Mouse (Mus musculus) heart, embryonic 14.5 days (tissue): ENCODE measurements around the gene Bbc3. TPM values are rescaled to one million over a fixed set of nuclear protein-coding genes. Genes with fewer than 3 reads are reported as not detected.

ENCODE experiments used
- ATAC-seq: fragments of 200-750 bp; cut with Nextera tagmentation; 2 replicates; pipeline ENCODE4 v1.8.0; 2017; ENCODE audit warnings: low read depth, moderate TSS enrichment; ENCODE audit not compliant: insufficient number of reproducible peaks, insufficient read depth, low FRiP score
- H3K27ac ChIP-seq, 2 experiments: fragments of 200-500 bp in 1 of 2; fragments of 300-500 bp in 1 of 2; sonication (generic) in 1 of 2; replicated peaks in 1 of 2; 2 replicates each; pipeline ENCODE4 v1.5.1; 2012 to 2014; ENCODE audit warnings: low read depth in 2 of 2, low read length in 2 of 2, control low read depth in 1 of 2, mild to moderate bottlenecking in 1 of 2, mixed read lengths in 1 of 2; ENCODE audit not compliant: control insufficient read depth in 1 of 2, insufficient read depth in 1 of 2
- H3K27me3 ChIP-seq: fragments of 300-500 bp; sonication (generic); 2 replicates; pipeline ENCODE4 v1.6.1; 2014; ENCODE audit warnings: mild to moderate bottlenecking, low read length, control low read depth; ENCODE audit not compliant: control insufficient read depth, insufficient read depth
- H3K36me3 ChIP-seq: fragments of 300-500 bp; sonication (generic); 2 replicates; pipeline ENCODE4 v1.6.1; 2014; ENCODE audit warnings: mild to moderate bottlenecking, control low read depth, low read length, mixed read lengths; ENCODE audit not compliant: control insufficient read depth, insufficient read depth
- H3K4me1 ChIP-seq, 2 experiments: fragments of 200-500 bp in 1 of 2; fragments of 300-500 bp in 1 of 2; sonication (generic) in 1 of 2; 2 replicates each; pipeline ENCODE4 v1.6.1; 2012 to 2014; ENCODE audit warnings: low read length in 2 of 2, control low read depth in 1 of 2, mixed read lengths in 1 of 2; ENCODE audit not compliant: control insufficient read depth in 2 of 2, insufficient read depth in 2 of 2
- H3K4me2 ChIP-seq: fragments of 300-500 bp; sonication (generic); 2 replicates; pipeline ENCODE4 v1.6.1; 2014; ENCODE audit warnings: mild to moderate bottlenecking, low read length
- H3K4me3 ChIP-seq, 2 experiments: fragments of 200-500 bp in 1 of 2; fragments of 300-500 bp in 1 of 2; sonication (generic) in 1 of 2; 2 replicates each; pipeline ENCODE4 v1.5.1; 2012 to 2014; ENCODE audit warnings: low read length in 2 of 2, mild to moderate bottlenecking in 2 of 2, control low read depth in 1 of 2, low read depth in 1 of 2, moderate library complexity in 1 of 2; ENCODE audit not compliant: control insufficient read depth in 1 of 2, insufficient read depth in 1 of 2
- H3K9ac ChIP-seq: fragments of 300-500 bp; sonication (generic); 2 replicates; pipeline ENCODE4 v1.6.1; 2014; ENCODE audit warnings: mild to moderate bottlenecking, low read length
- H3K9me3 ChIP-seq: fragments of 300-500 bp; sonication (generic); 2 replicates; pipeline ENCODE4 v1.6.1; 2016; ENCODE audit warnings: low read length, control low read depth; ENCODE audit not compliant: control insufficient read depth
- WGBS: fragments of 180-500 bp; shearing (Covaris S2); extraction: QIAGEN DNeasy Blood & Tissue Kit; methylation state at CpG from one replicate; pipeline ENCODE4 v1.1.7; 2014; 5-methylcytosine and 5-hydroxymethylcytosine counted together
- polyA plus RNA-seq: library from polyadenylated mRNA; unstranded; fragments of >200 nt; fragmentation: Nextera tagmentation; extraction: Ambion mirVana; gene quantifications from 2 replicates; pipeline ENCODE4 v1.2.1, GENCODE M21; 2014

Gene Bbc3
- polyA plus RNA-seq, 1 experiment from 2014 or later, result 5.2 TPM

DNA sequence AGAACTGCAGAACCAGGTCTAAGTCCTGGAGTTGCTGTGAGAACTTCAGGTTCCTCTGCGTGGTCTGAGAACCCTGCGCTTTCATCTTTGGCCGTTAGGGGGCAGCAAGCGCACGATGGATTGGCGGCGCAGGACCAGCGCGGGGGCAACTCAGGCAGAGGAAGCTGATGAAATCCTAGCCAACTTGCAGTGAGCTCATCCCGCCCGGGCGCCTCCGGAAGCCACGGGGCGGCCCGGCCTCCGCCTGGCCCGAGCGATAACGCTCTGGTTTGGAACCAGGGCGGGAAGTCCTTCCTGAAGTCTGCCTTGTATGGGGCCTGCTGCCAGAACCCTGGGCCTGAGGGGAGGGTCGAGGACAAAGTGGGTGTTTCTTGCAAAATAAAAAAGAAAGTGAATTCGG is 13.4 kb upstream of the Bbc3 start:
- H3K9ac ChIP-seq, result peak overlapping the region; percentile 67
- peak overlapping the region; percentile 79 for H3K4me2 ChIP-seq
- peak overlapping the region; percentile 88 to 98 for H3K27ac ChIP-seq
- no peaks in the 10 kb centered on the region for H3K9me3 ChIP-seq
- WGBS, result under 1% methylated on average over 23 of the region's 23 CpGs
- H3K4me3 ChIP-seq, result peak overlapping the region; percentile 53 to 58
- no peaks in the 10 kb centered on the region for H3K36me3 ChIP-seq
- H3K27me3 ChIP-seq, result no peaks in the 10 kb centered on the region
- ATAC-seq, result peak; percentile 76
- peaks cover 11 to 21% of the 10 kb centered on the region in 2 experiments for H3K4me1 ChIP-seq

DNA sequence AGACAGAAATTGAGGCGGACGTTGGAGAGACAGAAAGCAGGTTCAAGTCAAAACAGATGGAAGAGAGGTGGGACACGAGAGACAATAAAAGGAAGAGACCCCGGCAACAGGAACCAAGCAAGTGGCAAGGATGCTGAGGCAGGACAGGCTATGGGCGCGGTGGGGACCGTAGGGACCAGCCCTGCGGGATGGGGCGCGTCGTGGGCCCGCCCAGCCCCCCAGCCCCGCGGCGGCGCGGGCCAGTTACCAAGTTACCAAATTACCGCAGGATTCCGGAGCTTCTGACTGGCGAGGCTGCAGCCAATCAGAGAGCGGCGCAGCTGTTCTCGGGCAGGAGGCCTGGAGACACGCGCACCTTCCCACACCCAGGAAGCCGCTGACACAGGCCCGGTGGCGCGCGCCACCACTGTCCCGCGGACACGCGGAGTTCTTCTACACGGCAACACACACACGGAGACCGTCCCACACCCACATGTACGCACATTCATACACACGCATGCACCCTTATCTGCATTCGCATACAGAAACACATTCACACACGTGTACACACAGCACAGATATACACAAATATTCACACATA is 12.8 kb upstream of the Bbc3 start:
- Histone ChIP-seq H3K27ac (peak overlapping the region; percentile 88 to 98), H3K4me3 (peak overlapping the region; percentile 53 to 58), H3K9ac (peak overlapping the region; percentile 67), H3K9me3 (no peaks in the 10 kb centered on the region), H3K4me2 (peak overlapping the region; percentile 79), H3K27me3 (no peaks in the 10 kb centered on the region), H3K36me3 (no peaks in the 10 kb centered on the region), H3K4me1 (peaks cover 12 to 26% of the 10 kb centered on the region in 2 experiments)
- peak; percentile 57 for ATAC-seq
- 2% methylated on average over 31 of the region's 41 CpGs for WGBS

DNA sequence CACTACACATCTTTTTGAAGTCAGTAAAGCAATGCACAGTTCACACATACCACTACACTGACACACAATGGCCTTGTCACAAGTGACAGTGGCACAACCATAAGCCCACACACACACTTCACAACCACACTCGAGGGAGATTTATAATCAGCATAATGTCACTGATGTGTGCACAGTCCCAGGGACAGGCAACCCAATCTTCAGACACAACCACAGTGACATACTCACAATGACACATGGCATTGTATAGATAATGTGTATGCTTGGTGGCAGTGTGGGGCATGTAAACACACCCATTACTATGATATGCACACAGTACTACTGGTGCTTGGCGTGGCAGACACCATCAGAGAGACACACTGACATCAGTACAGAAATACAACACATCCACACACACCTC is 12.0 kb upstream of the Bbc3 start:
- Histone ChIP-seq H3K9ac (no peak overlapping the region), H3K9me3 (no peaks in the 10 kb centered on the region), H3K36me3 (no peaks in the 10 kb centered on the region), H3K27ac (peak overlapping the region; percentile 63 to 88), H3K4me1 (peaks cover 12 to 26% of the 10 kb centered on the region in 2 experiments), H3K4me2 (peak overlapping the region; percentile 79), H3K4me3 (0 out of 4 replicates have a peak overlapping the region, but pooled peaks of 1 of the 2 experiments have one; percentile 24), H3K27me3 (no peaks in the 10 kb centered on the region)
- 30% methylated on average over 2 of the region's 2 CpGs for WGBS
- ATAC-seq, result no peak

DNA sequence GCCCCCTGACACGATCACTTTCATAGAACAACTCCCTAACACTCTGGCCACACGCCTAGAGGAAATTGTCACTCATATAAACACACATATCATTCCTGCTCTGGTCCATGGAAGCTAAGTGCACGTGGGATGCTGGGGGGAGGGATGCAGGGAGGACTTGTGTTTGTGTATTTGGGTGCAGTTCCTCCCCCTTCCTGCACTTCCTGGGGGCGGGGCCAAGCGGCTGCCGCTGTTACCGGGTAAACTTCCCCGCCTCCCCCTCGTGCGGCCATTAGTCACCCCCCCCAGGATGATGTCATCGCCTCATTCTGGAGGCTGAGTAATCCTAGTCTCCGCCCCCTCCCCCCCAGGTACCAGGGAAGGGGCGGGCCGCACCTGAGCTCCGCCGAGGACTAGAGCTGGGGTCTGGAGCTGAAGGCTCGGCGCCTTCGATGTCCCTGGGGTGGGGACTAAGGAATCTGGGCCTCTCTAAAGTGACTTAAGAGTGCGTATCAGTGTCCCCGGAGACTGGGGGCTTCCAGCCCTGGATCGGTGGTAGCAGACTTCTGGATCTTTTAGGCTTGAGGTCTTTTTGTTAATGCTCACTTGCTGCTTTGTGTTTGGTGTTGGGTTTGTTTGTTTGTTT is 11.3 kb upstream of the Bbc3 start:
- peak overlapping the region; percentile 86 to 88 for H3K27ac ChIP-seq
- WGBS, result under 1% methylated on average over 21 of the region's 22 CpGs
- peaks cover 12 to 26% of the 10 kb centered on the region in 2 experiments for H3K4me1 ChIP-seq
- peak overlapping the region; percentile 61 for H3K9ac ChIP-seq
- ATAC-seq, result peak; percentile 31
- no peaks in the 10 kb centered on the region for H3K27me3 ChIP-seq
- peak overlapping the region; percentile 24 to 46 for H3K4me3 ChIP-seq
- H3K4me2 ChIP-seq, result peak overlapping the region; percentile 79
- H3K9me3 ChIP-seq, result no peaks in the 10 kb centered on the region
- H3K36me3 ChIP-seq, result no peaks in the 10 kb centered on the region

DNA sequence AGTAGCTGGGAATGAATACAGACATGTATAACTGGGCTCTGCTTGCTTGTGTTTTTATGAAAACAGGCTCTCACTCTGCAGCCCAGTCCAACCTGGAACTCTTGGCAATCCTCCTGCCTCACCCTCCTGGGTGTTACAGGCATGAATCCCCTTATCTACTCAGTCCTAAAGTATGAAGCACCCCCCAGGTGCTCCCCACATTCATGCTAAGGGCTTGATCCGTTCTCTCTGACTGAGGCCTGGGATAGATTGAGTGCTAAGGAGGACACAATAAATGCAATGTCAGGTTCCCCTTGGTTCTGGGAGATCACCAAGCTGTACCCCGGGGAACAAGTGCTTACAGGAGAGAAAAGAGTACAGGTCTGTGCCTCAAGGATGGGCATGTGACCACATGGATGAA is 10.6 kb upstream of the Bbc3 start:
- H3K4me2 ChIP-seq, result no peak overlapping the region
- peak overlapping the region in 1 of 2 experiments; percentile 88; a peak in 1 of 4 replicates for H3K27ac ChIP-seq
- WGBS, result 62% methylated on average over 2 of the region's 2 CpGs
- peaks cover 12 to 26% of the 10 kb centered on the region in 2 experiments for H3K4me1 ChIP-seq
- peak overlapping the region; percentile 61; the same call in 1 of the 2 replicates for H3K9ac ChIP-seq
- no peak for ATAC-seq
- H3K36me3 ChIP-seq, result no peaks in the 10 kb centered on the region
- no peaks in the 10 kb centered on the region for H3K9me3 ChIP-seq
- no peaks in the 10 kb centered on the region for H3K27me3 ChIP-seq
- H3K4me3 ChIP-seq, result no peak overlapping the region

DNA sequence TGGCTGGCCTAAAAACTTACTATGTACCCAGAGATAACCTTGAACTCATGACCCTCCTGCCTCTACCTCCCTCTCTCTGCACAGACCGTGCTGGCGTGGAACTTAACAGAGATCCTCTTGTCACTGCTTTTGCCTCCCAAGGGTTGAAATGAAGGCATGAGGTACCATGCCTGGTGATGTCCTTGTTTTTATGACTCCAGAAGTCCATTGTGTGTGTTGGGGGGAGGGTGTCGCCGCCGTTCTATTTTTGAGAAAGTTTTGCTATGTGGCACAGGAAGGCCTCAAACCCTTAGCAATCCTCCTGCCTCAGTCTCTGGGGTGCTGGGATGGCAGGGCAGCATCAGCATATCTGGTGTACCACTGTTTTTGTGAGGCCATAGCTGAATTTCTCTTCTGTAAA is 9.3 kb upstream of the Bbc3 start:
- 69% methylated on average over 5 of the region's 5 CpGs for WGBS
- Histone ChIP-seq H3K4me3 (no peak overlapping the region), H3K36me3 (no peaks in the 10 kb centered on the region), H3K4me1 (peaks cover 12 to 26% of the 10 kb centered on the region in 2 experiments), H3K4me2 (peak overlapping the region; percentile 86; the same call in 1 of the 2 replicates), H3K27me3 (no peaks in the 10 kb centered on the region), H3K9me3 (no peaks in the 10 kb centered on the region), H3K27ac (no peak overlapping the region), H3K9ac (no peak overlapping the region)
- ATAC-seq, result no peak

DNA sequence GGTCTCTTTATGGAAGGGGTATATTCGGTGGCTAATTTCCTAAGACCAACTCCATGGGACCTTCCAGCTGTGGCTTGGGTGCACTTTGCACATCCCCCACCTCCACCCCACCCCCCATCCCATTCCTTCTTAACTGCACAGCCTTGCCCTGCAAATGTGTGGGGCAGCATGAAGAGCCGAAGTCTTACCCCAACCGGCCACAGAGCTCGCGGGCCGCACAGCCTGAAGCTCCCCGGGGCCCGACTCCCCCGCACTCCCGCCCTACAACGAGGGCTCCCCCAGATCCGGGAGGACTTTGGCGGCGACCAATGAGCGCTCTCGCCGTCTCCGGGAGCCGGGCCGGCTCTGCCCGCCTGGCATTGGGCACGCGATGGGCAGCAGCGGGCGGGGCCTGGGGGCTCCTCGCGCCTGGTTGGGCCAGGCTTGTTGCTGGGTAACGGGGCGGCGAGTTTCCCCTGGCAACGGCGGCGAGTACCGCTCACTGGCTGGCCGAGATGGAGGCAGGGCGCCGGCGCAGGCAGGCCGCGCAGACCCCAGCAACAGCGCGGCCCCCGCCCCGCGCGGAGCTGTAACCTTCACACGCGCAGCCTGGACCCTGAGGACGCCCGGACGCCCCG is 8.7 kb upstream of the Bbc3 start:
- WGBS, result 1% methylated on average over 51 of the region's 52 CpGs
- Histone ChIP-seq H3K9me3 (no peaks in the 10 kb centered on the region), H3K27me3 (no peaks in the 10 kb centered on the region), H3K4me3 (peak overlapping the region; percentile 45 to 49), H3K27ac (no peak overlapping the region; a peak in 1 of 4 replicates), H3K4me2 (peak overlapping the region; percentile 86), H3K9ac (peak overlapping the region; percentile 63), H3K4me1 (peaks cover 12 to 26% of the 10 kb centered on the region in 2 experiments), H3K36me3 (no peaks in the 10 kb centered on the region)
- peak; percentile 59 for ATAC-seq
